Mouse (Mus musculus) testis, adult 2 months (tissue): ENCODE measurements at regions not wholly inside any gene's neighbourhood (a gene's known extent, or its start where the extent isn't known, plus 50 kb on each side); places are given as distances from the start of the nearest gene placed in this dataset.

Experiments used
- CTCF ChIP-seq: fragments of 200-500 bp; IDR thresholded peaks from 2 replicates; pipeline ENCODE4 v1.5.1; 2012; ENCODE audit warnings: low read depth, mild to moderate bottlenecking, inconsistent platforms, low read length, moderate library complexity; ENCODE audit not compliant: control insufficient read depth, insufficient read depth, insufficient replicate concordance
- POLR2A ChIP-seq: fragments of 200-500 bp; IDR thresholded peaks from 2 replicates; pipeline ENCODE4 v1.6.1; 2012; ENCODE audit warnings: low read depth, mild to moderate bottlenecking, inconsistent platforms, low read length, moderate library complexity; ENCODE audit not compliant: control insufficient read depth

DNA sequence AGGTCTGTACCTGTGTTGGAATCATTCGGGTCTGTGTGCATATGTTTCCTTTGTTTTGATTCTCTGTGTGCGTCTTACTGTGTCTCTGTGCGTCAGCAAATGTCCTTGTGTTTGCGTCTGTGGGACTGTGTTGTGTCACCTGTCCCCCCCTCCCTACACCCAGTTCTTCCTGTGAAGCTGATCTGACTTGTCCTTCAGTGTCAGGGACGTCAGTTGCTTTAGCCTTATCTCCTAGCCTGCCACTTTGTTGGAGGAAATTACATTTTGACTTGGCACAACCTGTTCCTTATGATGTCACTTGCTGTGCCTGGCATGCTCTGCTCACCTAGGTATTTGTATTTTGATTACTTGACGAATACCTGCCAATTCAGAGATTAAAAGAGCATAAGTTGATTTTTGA is 90.4 kb upstream of the Cpeb4 start:
- TF ChIP-seq POLR2A (no peak), CTCF (no peak)
